Mouse (Mus musculus) bone marrow, adult 2 months (tissue): ENCODE data around the gene Pa2g4. TPM values are rescaled to one million over a fixed set of nuclear protein-coding genes. Genes with fewer than 3 reads are reported as not detected.

Experiments
- H3K27ac ChIP-seq: fragments of 200-500 bp; 2 replicates; pipeline ENCODE4 v1.5.1; 2012; ENCODE audit warnings: low read depth, mild to moderate bottlenecking, control low read depth, inconsistent platforms, low read length; ENCODE audit not compliant: control insufficient read depth, poor library complexity, insufficient read depth
- H3K4me1 ChIP-seq: fragments of 200-500 bp; 2 replicates; pipeline ENCODE4 v1.6.1; 2011; ENCODE audit warnings: low read length; ENCODE audit not compliant: control insufficient read depth, insufficient read depth
- H3K4me3 ChIP-seq: fragments of 200-500 bp; replicated peaks from 2 replicates; pipeline ENCODE3; 2011; ENCODE audit warnings: mild to moderate bottlenecking, low read depth, low read length, control low read depth; ENCODE audit not compliant: control insufficient read depth
- CTCF ChIP-seq: fragments of 200-500 bp; IDR thresholded peaks from 2 replicates; pipeline ENCODE4 v1.5.1; 2011; ENCODE audit warnings: low read length, control low read depth; ENCODE audit not compliant: control insufficient read depth, insufficient read depth
- POLR2A ChIP-seq: fragments of 200-500 bp; IDR thresholded peaks from 2 replicates; pipeline ENCODE4 v1.6.1; 2011; ENCODE audit warnings: low read depth, mild to moderate bottlenecking, control low read depth, low read length, borderline replicate concordance; ENCODE audit not compliant: control insufficient read depth
- WGBS: fragments of 180-500 bp; shearing (Covaris S2); methylation state at CpG from one replicate; pipeline ENCODE4 v1.1.7; 2018; 5-methylcytosine and 5-hydroxymethylcytosine counted together
- polyA plus RNA-seq: library from polyadenylated mRNA; stranded (reverse); fragments of >200 nt; gene quantifications from 2 replicates; pipeline ENCODE4 v1.2.4, GENCODE M21; 2011; ENCODE audit warnings: low replicate concordance; ENCODE audit not compliant: missing spikeins, insufficient read depth, insufficient read length

Gene Pa2g4
- polyA plus RNA-seq, 1 experiment, result 116 TPM

GRCm38 (mm10) chr10:128592797-128593196 lies 27.0 kb upstream of the Pa2g4 start:
- Histone ChIP-seq H3K4me3 (no peak overlapping the region), H3K4me1 (no peaks in the 10 kb centered on the region; the same call in 1 of the 2 replicates), H3K27ac (no peak overlapping the region)
- 67% methylated on average over 5 of the region's 5 CpGs for WGBS
- no peak for TF ChIP-seq POLR2A

- WGBS, result 75% methylated on average over 6 of the region's 6 CpGs
- Histone ChIP-seq H3K27ac (no peak overlapping the region), H3K4me1 (no peaks in the 10 kb centered on the region; the same call in 1 of the 2 replicates), H3K4me3 (no peak overlapping the region)
- TF ChIP-seq POLR2A, result no peak
- no peak for TF ChIP-seq CTCF
Observed at GRCm38 (mm10) chr10:128591436-128591835, 25.6 kb upstream of the Pa2g4 start.

GRCm38 (mm10) chr10:128590193-128590690 lies 24.5 kb upstream of the Pa2g4 start:
- H3K4me3 ChIP-seq, result peak overlapping the region; percentile 59
- peak; percentile 27; the same call in 1 of the 2 replicates for TF ChIP-seq POLR2A
- peak; percentile 63 for TF ChIP-seq CTCF
- under 1% methylated on average over 43 of the region's 43 CpGs for WGBS
- no peaks in the 10 kb centered on the region; the same call in 1 of the 2 replicates for H3K4me1 ChIP-seq
- H3K27ac ChIP-seq, result no peak overlapping the region

GRCm38 (mm10) chr10:128589464-128590192 lies 23.8 kb upstream of the Pa2g4 start, which contains the start of gene Erbb3:
Erbb3 (minus strand) TSS chr10:128589652.
- Histone ChIP-seq H3K4me1 (no peaks in the 10 kb centered on the region; the same call in 1 of the 2 replicates), H3K4me3 (peak within 1 kb of the TSS; percentile 59), H3K27ac (no peak within 1 kb of the TSS)
- TF ChIP-seq CTCF, result no peak
- no peak for TF ChIP-seq POLR2A
- WGBS, result under 1% methylated on average over 43 of the region's 43 CpGs

- no peak overlapping the region for H3K4me3 ChIP-seq
- no peak overlapping the region for H3K27ac ChIP-seq
- TF ChIP-seq CTCF (no peak), POLR2A (no peak)
- 11% methylated on average over 23 of the region's 23 CpGs for WGBS
- H3K4me1 ChIP-seq, result no peaks in the 10 kb centered on the region; the same call in 1 of the 2 replicates
Observed at GRCm38 (mm10) chr10:128588775-128589463, 23.1 kb upstream of the Pa2g4 start.

GRCm38 (mm10) chr10:128588136-128588535 lies 22.3 kb upstream of the Pa2g4 start:
- Histone ChIP-seq H3K27ac (no peak overlapping the region), H3K4me1 (no peaks in the 10 kb centered on the region; the same call in 1 of the 2 replicates), H3K4me3 (no peak overlapping the region)
- no peak for TF ChIP-seq CTCF
- TF ChIP-seq POLR2A, result no peak
- 61% methylated on average over 1 of the region's 1 CpGs for WGBS

- TF ChIP-seq POLR2A (no peak), CTCF (no peak)
- Histone ChIP-seq H3K4me3 (no peak overlapping the region), H3K27ac (no peak overlapping the region), H3K4me1 (no peaks in the 10 kb centered on the region; the same call in 1 of the 2 replicates)
- 45% methylated on average over 8 of the region's 8 CpGs for WGBS
Observed at GRCm38 (mm10) chr10:128587697-128588096, 21.9 kb upstream of the Pa2g4 start.

- 30% methylated on average over 4 of the region's 4 CpGs for WGBS
- TF ChIP-seq CTCF (no peak), POLR2A (no peak)
Observed at GRCm38 (mm10) chr10:128587120-128587519, 21.3 kb upstream of the Pa2g4 start.

More at GRCm38 (mm10) chr10:128587120-128587519, 21.3 kb upstream of the Pa2g4 start:
- H3K4me3 ChIP-seq, result no peak overlapping the region
- no peak overlapping the region for H3K27ac ChIP-seq
- H3K4me1 ChIP-seq, result no peaks in the 10 kb centered on the region
